Mouse (Mus musculus) liver, embryonic 16.5 days (tissue): ENCODE results near the gene Apom. TPM values are rescaled to one million over a fixed set of nuclear protein-coding genes. Genes with fewer than 3 reads are reported as not detected.

Experiments
- ATAC-seq: fragments of 200-750 bp; cut with Nextera tagmentation; 2 replicates; pipeline ENCODE4 v1.8.0; 2017; ENCODE audit warnings: low read depth, mild to moderate bottlenecking, moderate number of reproducible peaks, moderate library complexity
- H3K27ac ChIP-seq: fragments of 300-500 bp; sonication (generic); 2 replicates; pipeline ENCODE4 v1.5.1; 2014; ENCODE audit warnings: mild to moderate bottlenecking, low read length
- H3K27me3 ChIP-seq: fragments of 300-500 bp; sonication (generic); 2 replicates; pipeline ENCODE4 v1.6.1; 2014; ENCODE audit warnings: low read depth, low read length, mixed read lengths; ENCODE audit not compliant: control insufficient read depth, insufficient read depth
- H3K36me3 ChIP-seq: fragments of 300-500 bp; sonication (generic); 2 replicates; pipeline ENCODE4 v1.6.1; 2014; ENCODE audit warnings: mild to moderate bottlenecking; ENCODE audit not compliant: control insufficient read depth, insufficient read depth
- H3K4me1 ChIP-seq: fragments of 300-500 bp; sonication (generic); 2 replicates; pipeline ENCODE4 v1.6.1; 2014; ENCODE audit warnings: low read depth, low read length, mixed read lengths; ENCODE audit not compliant: control insufficient read depth
- H3K4me2 ChIP-seq: fragments of 300-500 bp; sonication (generic); 2 replicates; pipeline ENCODE4 v1.6.1; 2014; ENCODE audit warnings: low read depth, low read length, mixed read lengths
- H3K4me3 ChIP-seq: fragments of 300-500 bp; sonication (generic); 2 replicates; pipeline ENCODE4 v1.5.1; 2014; ENCODE audit warnings: low read depth, mild to moderate bottlenecking, low read length
- H3K9ac ChIP-seq: fragments of 300-500 bp; sonication (generic); 2 replicates; pipeline ENCODE4 v1.6.1; 2014; ENCODE audit warnings: low read depth, low read length
- H3K9me3 ChIP-seq: fragments of 300-500 bp; sonication (generic); replicated peaks from 2 replicates; pipeline ENCODE4 v1.6.1; 2016; ENCODE audit warnings: low read length; ENCODE audit not compliant: control insufficient read depth
- WGBS: fragments of 180-500 bp; shearing (Covaris S2); extraction: QIAGEN DNeasy Blood & Tissue Kit; methylation state at CpG from one replicate; pipeline ENCODE4 v1.1.7; 2014; ENCODE audit not compliant: insufficient replicate concordance; 5-methylcytosine and 5-hydroxymethylcytosine counted together
- polyA plus RNA-seq: library from polyadenylated mRNA; unstranded; fragments of >200 nt; fragmentation: Nextera tagmentation; extraction: Ambion mirVana; gene quantifications from 2 replicates; pipeline ENCODE4 v1.2.1, GENCODE M21; 2015

Apom gene
- polyA plus RNA-seq, 1 experiment from 2014 or later: 959 TPM

- 35% methylated on average over 7 of the region's 7 CpGs for WGBS
- Histone ChIP-seq H3K9me3 (no peaks in the 10 kb centered on the region), H3K4me3 (no peak within 1 kb of the TSS), H3K27me3 (no peaks in the 10 kb centered on the region), H3K9ac (no peak within 1 kb of the TSS), H3K4me1 (peaks cover 12% of the 10 kb centered on the region), H3K4me2 (no peak within 1 kb of the TSS), H3K27ac (no peak within 1 kb of the TSS), H3K36me3 (no peaks in the 10 kb centered on the region)
- no peak for ATAC-seq
Measured at GRCm38 (mm10) chr17:35085208-35085865, 46.5 kb downstream of the Apom start, which contains the start of gene Ly6g6f. Gene Ly6g6f (minus strand): TSS chr17:35085610.

GRCm38 (mm10) chr17:35083929-35084497, 47.8 kb downstream of the Apom start:
- peaks cover 19% of the 10 kb centered on the region for H3K4me1 ChIP-seq
- H3K27me3 ChIP-seq: no peaks in the 10 kb centered on the region
- H3K27ac ChIP-seq: no peak overlapping the region
- no peaks in the 10 kb centered on the region for H3K9me3 ChIP-seq
- WGBS: 41% methylated on average over 3 of the region's 3 CpGs
- no peak overlapping the region for H3K9ac ChIP-seq
- no peak overlapping the region for H3K4me2 ChIP-seq
- no peaks in the 10 kb centered on the region for H3K36me3 ChIP-seq
- ATAC-seq: no peak
- H3K4me3 ChIP-seq: no peak overlapping the region

- H3K9me3 ChIP-seq: no peaks in the 10 kb centered on the region
- ATAC-seq: no peak
- peaks cover 2% of the 10 kb centered on the region for H3K27me3 ChIP-seq
- no peak overlapping the region for H3K4me3 ChIP-seq
- no peak overlapping the region for H3K4me2 ChIP-seq
- H3K9ac ChIP-seq: no peak overlapping the region
- H3K4me1 ChIP-seq: peaks cover 22% of the 10 kb centered on the region
- no peak overlapping the region for H3K27ac ChIP-seq
- WGBS: 80% methylated on average over 16 of the region's 16 CpGs
- H3K36me3 ChIP-seq: no peaks in the 10 kb centered on the region
Measured at GRCm38 (mm10) chr17:35082841-35083576, 48.8 kb downstream of the Apom start.

DNA sequence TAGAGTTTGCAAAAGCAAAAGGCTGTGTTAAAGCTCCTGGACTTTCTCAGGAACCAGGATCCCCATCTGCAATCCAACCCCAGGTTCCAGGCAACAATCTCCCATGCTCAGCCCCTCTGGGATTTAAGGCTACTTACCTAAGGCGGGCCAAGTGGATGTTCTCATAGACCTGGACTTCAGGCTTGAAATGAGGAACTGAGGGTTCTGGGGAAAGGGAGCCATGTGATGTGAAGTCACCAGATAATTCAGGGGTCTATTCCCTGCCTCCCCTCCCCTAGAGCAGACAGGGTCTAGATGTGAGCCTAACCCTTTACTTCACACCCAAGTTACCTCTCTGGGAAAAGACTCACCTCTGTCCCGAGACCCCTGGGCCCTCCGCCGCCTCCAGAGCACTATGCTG, 51.1 kb downstream of the Apom start:
- peaks cover 24% of the 10 kb centered on the region for H3K4me1 ChIP-seq
- peaks cover 6% of the 10 kb centered on the region for H3K27me3 ChIP-seq
- no peak for ATAC-seq
- no peak overlapping the region; the same call in 1 of the 2 replicates for H3K9ac ChIP-seq
- 86% methylated on average over 4 of the region's 4 CpGs for WGBS
- H3K4me3 ChIP-seq: no peak overlapping the region
- H3K36me3 ChIP-seq: no peaks in the 10 kb centered on the region
- no peak overlapping the region; the same call in 1 of the 2 replicates for H3K4me2 ChIP-seq
- H3K27ac ChIP-seq: peak overlapping the region; percentile 80; the same call in 1 of the 2 replicates
- no peaks in the 10 kb centered on the region for H3K9me3 ChIP-seq

- peak overlapping the region; percentile 58 for H3K9ac ChIP-seq
- WGBS: 24% methylated on average over 6 of the region's 6 CpGs
- no peaks in the 10 kb centered on the region for H3K36me3 ChIP-seq
- ATAC-seq: peak; percentile 62
- H3K4me1 ChIP-seq: peaks cover 23% of the 10 kb centered on the region
- H3K27me3 ChIP-seq: peaks cover 6% of the 10 kb centered on the region
- H3K27ac ChIP-seq: peak overlapping the region; percentile 80
- H3K4me2 ChIP-seq: peak overlapping the region; percentile 65
- H3K9me3 ChIP-seq: no peaks in the 10 kb centered on the region
- H3K4me3 ChIP-seq: peak overlapping the region; percentile 34
Measured at GRCm38 (mm10) chr17:35080248-35080647, 51.6 kb downstream of the Apom start.

- 10% methylated on average over 9 of the region's 9 CpGs for WGBS
- Histone ChIP-seq H3K27ac (peak overlapping the region; percentile 80), H3K36me3 (no peaks in the 10 kb centered on the region), H3K4me2 (peak overlapping the region; percentile 65), H3K9me3 (no peaks in the 10 kb centered on the region), H3K4me3 (peak overlapping the region; percentile 34), H3K9ac (peak overlapping the region; percentile 58), H3K27me3 (peaks cover 6% of the 10 kb centered on the region), H3K4me1 (peaks cover 23% of the 10 kb centered on the region)
- ATAC-seq: peak; percentile 96
Measured at GRCm38 (mm10) chr17:35079778-35080177, 52.1 kb downstream of the Apom start.

Other genes with a start within 250 kb of the Apom start
- 30.6 and 33.9 TPM in 2 replicates for gene C2, start 233.8 kb downstream of the Apom start, polyA plus RNA-seq
- gene Ehmt2, start 233.6 kb downstream of the Apom start, polyA plus RNA-seq: 12.4 and 15.2 TPM in 2 replicates
- gene Slc44a4, start 217.6 kb downstream of the Apom start, polyA plus RNA-seq: 2.6 and 3.6 TPM in 2 replicates
- 17.8 and 20.6 TPM in 2 replicates for gene Neu1, start 200.8 kb downstream of the Apom start, polyA plus RNA-seq
- gene Hspa1b, start 172.8 kb downstream of the Apom start, polyA plus RNA-seq: 0.05 TPM in 1 of 2 replicates, not detected in the other
- gene Gm20481, start 162.1 kb downstream of the Apom start, polyA plus RNA-seq: not detected in 2 replicates
- 0.87 and 1.5 TPM in 2 replicates for gene Hspa1a, start 159.9 kb downstream of the Apom start, polyA plus RNA-seq
- gene Hspa1l, start 159.3 kb downstream of the Apom start, polyA plus RNA-seq: 0.21 and 0.27 TPM in 2 replicates
- gene Lsm2, start 150.2 kb downstream of the Apom start, polyA plus RNA-seq: 97.6 and 103 TPM in 2 replicates
- 82.2 and 90.1 TPM in 2 replicates for gene Vars, start 131.1 kb downstream of the Apom start, polyA plus RNA-seq
- gene Vwa7, start 115.5 kb downstream of the Apom start, polyA plus RNA-seq: 0.09 and 0.13 TPM in 2 replicates
- 2.2 and 2.6 TPM in 2 replicates for gene Sapcd1, start 104.0 kb downstream of the Apom start, polyA plus RNA-seq
- 4.2 and 4.6 TPM in 2 replicates for gene Msh5, start 85.3 kb downstream of the Apom start, polyA plus RNA-seq
- gene Clic1, start 82.1 kb downstream of the Apom start, polyA plus RNA-seq: 112 and 121 TPM in 2 replicates
- gene Ddah2, start 73.0 kb downstream of the Apom start, polyA plus RNA-seq: 16.3 and 18.1 TPM in 2 replicates
- gene Ly6g6c, start 66.7 kb downstream of the Apom start, polyA plus RNA-seq: 0.24 and 0.37 TPM in 2 replicates
- 3.4 and 4.5 TPM in 2 replicates for gene Mpig6b, start 65.9 kb downstream of the Apom start, polyA plus RNA-seq
- 0.17 TPM in 1 of 2 replicates, not detected in the other for gene Ly6g6e, start 55.1 kb downstream of the Apom start, polyA plus RNA-seq
- 0.55 and 0.77 TPM in 2 replicates for gene Ly6g6d, start 54.0 kb downstream of the Apom start, polyA plus RNA-seq
- gene Ly6g6f, start 46.4 kb downstream of the Apom start, polyA plus RNA-seq: 4.0 and 5.7 TPM in 2 replicates
- 47.4 and 52.1 TPM in 2 replicates for gene Abhd16a, start 42.8 kb downstream of the Apom start, polyA plus RNA-seq
- gene Ly6g5c, start 23.8 kb downstream of the Apom start, polyA plus RNA-seq: not detected in 2 replicates
- gene Ly6g5b, start 16.6 kb downstream of the Apom start, polyA plus RNA-seq: 0.33 and 0.35 TPM in 2 replicates
- 12.4 and 12.9 TPM in 2 replicates for gene Gpank1, start 10.6 kb downstream of the Apom start, polyA plus RNA-seq
- gene Csnk2b, start 10.0 kb downstream of the Apom start, polyA plus RNA-seq: 115 and 123 TPM in 2 replicates
- 2.7 TPM in 2 replicates for gene D17H6S53E, start 5.7 kb downstream of the Apom start, polyA plus RNA-seq
- 19.7 and 21.4 TPM in 2 replicates for gene Bag6, start 3.1 kb upstream of the Apom start, polyA plus RNA-seq
- 38.4 and 45.0 TPM in 2 replicates for gene Prrc2a, start 32.8 kb upstream of the Apom start, polyA plus RNA-seq
- 22.8 and 23.2 TPM in 2 replicates for gene Aif1, start 44.0 kb upstream of the Apom start, polyA plus RNA-seq
- 38.8 and 41.4 TPM in 2 replicates for gene Lst1, start 56.4 kb upstream of the Apom start, polyA plus RNA-seq
- 1.2 and 2.4 TPM in 2 replicates for gene Ltb, start 62.4 kb upstream of the Apom start, polyA plus RNA-seq
- 0.36 and 0.48 TPM in 2 replicates for gene Tnf, start 70.0 kb upstream of the Apom start, polyA plus RNA-seq
- gene Lta, start 73.3 kb upstream of the Apom start, polyA plus RNA-seq: not detected in 2 replicates
- not detected in 2 replicates for gene Gm16181, start 88.8 kb upstream of the Apom start, polyA plus RNA-seq
- 0.58 and 1.0 TPM in 2 replicates for gene Atp6v1g2, start 101.6 kb upstream of the Apom start, polyA plus RNA-seq
- 2.8 and 2.9 TPM in 2 replicates for gene Nfkbil1, start 103.7 kb upstream of the Apom start, polyA plus RNA-seq
- 128 and 133 TPM in 2 replicates for gene Ddx39b, start 109.7 kb upstream of the Apom start, polyA plus RNA-seq
- 98.3 and 107 TPM in 2 replicates for gene H2-D1, start 130.7 kb upstream of the Apom start, polyA plus RNA-seq
- 0.56 and 0.77 TPM in 2 replicates for gene H2-Q1, start 188.4 kb upstream of the Apom start, polyA plus RNA-seq
- 1.3 and 2.6 TPM in 2 replicates for gene H2-Q2, start 210.2 kb upstream of the Apom start, polyA plus RNA-seq
- 2.1 and 2.5 TPM in 2 replicates for gene H2-Q4, start 247.6 kb upstream of the Apom start, polyA plus RNA-seq